Mouse (Mus musculus): Measurements from ENCODE around the gene Prr15l. TPM values are rescaled to one million over a fixed set of nuclear protein-coding genes. Genes with fewer than 3 reads are reported as not detected.

Gene Prr15l
- not detected in 2 replicates for total RNA-seq (2014; fragmentation: Nextera tagmentation)
- total RNA-seq (2017), result not detected in 2 replicates

DNA sequence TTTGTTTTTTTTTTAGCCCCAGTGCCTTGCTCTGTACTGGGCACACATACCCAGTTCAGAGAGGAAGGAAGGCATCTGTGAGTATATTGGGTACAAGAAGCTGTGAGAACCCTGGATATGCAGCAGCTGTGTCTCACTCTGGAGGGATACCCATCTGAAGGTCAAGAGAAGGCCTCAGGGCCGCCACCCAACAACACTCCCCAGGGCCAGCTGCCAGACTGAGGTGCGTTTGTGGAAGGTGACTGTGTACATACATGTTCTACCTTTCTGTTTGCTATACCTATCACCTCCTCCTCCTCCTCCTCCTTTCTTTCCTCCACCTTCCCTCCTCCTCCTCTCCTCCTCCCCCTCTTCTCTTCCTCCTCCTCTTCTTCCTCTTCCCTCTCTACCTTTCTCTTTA is at the start of gene Prr15l:
Gene Prr15l, plus strand, starts transcription at position 17 of the 400 bp plus-strand sequence.
- ATAC-seq (replicated peaks; ENCODE audit: low FRiP score, low TSS enrichment, poor library complexity, severe bottlenecking), result no peak

DNA sequence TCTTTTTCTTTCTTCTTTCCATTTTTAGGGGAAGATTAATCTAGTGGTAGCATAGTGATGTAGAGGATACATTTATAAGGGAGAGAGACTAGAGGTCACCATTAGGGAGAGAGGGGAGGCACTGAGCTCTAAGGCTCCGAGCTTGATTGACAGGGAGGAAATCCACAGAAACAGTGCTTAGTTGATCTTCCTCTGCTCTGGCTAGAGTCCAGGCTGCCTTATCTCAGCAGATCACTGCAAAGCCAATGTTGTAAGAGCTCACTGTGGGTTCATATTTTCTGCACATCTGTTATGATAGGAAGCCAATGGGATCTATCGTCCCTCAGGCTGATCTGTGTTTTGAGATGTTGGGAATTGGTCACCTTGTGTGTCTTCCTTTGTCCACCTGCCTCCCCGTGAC is 49.2 kb upstream of the Prr15l start:
- ATAC-seq (replicated peaks; ENCODE audit: low FRiP score, low TSS enrichment, poor library complexity, severe bottlenecking), result peak; percentile 56; the same call in 1 of the 2 replicates

DNA sequence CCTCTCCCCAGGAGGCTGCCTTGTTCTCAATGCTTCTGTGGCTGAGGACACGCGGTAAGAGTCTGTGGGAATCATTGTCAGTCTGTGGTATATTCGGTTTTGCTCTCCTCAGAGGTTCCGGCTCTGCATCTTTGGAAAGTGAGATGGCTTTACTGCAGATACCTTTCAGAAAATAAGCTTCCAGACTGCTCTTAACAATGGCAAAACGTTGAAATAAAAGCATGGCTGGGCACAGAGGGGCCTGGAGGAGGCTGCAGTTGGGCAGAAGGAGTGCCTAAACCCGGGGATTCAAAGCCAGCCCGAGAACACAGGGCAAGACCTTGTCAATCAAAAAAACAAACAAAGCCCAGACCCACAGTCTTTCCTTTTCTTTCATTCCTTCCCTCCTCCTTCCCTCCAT is 48.5 kb upstream of the Prr15l start:
- no peak for ATAC-seq (replicated peaks; ENCODE audit: low FRiP score, low TSS enrichment, poor library complexity, severe bottlenecking)

DNA sequence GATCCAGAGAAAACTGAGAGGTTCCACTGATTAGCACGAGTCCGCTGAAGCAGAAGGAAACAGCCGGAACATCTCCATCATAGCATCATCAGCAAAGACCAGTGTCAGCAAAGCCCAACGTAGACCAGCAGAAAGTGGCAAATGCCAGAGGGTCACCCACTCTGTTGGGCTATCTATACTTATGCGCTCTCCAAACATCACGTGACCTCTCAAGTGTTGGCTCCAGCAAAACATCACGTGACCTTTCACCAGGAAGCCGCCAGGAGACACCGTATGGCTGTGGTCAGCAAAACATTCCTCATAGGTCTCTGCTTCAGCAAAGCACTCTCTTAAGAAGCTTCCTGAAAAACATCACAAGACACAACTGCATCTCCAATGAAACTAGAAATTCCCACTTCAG is 47.6 kb upstream of the Prr15l start:
- ATAC-seq (replicated peaks; ENCODE audit: low FRiP score, low TSS enrichment, poor library complexity, severe bottlenecking), result no peak

DNA sequence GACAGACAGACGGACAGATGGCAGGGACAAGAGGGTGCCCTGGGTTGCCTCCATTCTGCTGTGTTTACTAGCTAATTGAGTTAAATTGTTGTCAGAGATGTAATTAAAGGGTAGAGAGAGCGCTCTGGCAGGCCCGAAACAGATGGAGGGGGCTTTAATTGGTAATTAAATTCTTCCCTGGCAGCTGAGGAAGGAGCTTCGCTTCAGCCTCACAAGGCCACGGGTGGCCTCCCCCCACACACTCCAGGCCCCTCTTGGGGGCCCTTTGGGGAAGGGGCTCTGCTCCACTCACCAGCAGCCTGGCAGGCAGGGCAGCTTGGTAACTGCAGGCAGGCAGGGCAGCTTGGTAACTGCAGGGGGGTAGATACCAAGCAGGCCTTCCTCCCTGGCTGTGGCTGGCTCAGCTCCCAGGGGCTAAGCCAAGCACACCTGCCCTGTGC is 42.0 kb upstream of the Prr15l start:
- no peak for ATAC-seq (replicated peaks; ENCODE audit: low FRiP score, low TSS enrichment, poor library complexity, severe bottlenecking)

DNA sequence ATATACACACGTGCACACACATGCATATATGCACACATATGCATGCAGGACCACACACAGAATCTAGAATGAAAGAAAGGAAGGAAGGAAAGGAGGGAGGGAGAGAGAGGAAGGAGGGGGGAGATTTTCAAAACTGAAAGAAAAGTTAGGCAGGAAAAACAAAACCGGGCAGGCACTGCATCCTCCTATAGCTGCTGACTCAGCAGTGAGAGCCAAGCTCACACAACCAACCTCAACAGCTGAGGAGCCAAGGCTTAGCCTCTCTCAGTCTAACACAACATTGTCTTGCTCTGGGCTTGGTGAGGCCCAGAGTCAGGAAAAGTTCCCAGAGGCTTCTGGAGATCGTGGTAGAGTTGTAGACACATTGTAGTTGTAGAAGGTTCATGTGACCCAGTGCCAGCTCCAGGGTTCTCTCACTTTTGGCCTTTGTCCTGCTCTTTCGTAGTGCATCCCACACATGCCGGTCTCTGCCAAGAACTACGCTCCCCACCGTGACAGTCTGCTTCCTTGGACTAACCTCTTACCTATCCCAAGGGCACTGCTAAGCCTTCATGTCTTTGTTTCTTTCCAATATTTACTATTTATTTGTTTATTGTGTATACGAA is 40.9 kb upstream of the Prr15l start:
- no peak for ATAC-seq (replicated peaks; ENCODE audit: low FRiP score, low TSS enrichment, poor library complexity, severe bottlenecking)

DNA sequence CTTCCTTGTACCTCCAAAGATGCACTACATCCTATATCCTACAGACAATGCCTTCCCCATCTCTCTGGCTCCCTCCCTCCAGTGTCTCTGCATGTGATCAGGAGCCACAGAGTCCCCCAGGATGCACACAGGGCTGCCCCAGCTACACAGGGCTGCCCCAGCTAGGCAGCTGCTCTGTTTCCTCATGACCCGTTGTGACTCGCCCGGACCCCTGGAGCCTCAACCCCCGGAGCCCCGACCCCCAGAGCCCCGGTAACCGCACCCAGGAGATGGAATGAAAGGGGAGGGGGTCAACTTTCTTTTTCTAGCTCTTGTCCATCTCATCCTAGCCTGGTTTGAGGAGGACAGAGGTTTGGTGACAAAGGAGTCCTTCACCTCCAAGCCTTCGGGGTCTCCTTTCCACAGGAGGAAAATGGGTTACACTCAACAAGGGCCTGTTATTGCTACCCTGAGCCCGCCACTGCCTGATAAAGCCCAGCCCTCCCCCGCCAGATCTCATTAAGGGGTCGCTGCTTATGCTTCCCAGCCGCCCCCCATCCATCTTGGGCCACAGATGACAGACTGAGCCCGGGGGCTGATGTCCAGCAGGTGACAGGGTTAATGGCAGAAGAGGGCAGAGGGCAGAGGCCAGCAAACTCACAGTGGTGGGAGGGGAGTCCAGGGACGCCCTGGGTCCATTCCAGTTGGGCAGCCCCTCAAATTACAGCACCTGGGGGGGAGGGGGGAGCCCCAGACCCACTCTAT is 35.9 kb upstream of the Prr15l start:
- ATAC-seq (replicated peaks; ENCODE audit: low FRiP score, low TSS enrichment, poor library complexity, severe bottlenecking), result no peak

DNA sequence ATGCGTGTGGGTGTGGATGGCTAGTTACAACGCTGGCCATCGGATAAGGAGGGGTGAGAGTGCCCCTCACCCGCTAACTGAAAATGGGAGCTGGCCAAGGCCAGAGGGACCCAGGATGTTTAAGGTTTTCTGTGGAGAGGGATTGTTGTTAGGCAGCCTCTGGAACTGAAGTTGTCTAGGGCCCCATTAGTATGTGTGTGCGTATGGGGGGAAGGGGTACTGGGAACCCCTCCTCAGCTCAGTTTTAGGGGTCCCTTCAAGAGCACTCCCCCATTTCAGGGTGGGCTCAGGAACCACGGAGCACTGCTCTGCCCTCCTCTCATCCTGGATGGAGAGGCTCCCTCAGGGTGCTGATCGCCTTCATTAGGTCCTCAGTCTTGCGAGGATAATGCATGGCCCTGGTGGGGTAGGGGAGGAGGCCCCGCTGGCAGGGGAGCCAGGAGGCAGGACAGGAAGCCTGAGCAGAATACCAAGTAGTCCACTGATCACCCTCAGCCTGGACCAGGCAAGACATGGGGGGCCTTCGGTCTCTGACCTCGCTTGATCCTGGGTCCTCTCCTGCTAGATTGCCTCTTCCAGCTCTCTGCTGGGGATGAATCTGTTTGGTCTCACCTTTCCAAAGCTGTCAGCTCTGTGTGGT is 34.6 kb upstream of the Prr15l start:
- ATAC-seq (replicated peaks; ENCODE audit: low FRiP score, low TSS enrichment, poor library complexity, severe bottlenecking), result 0 out of 2 replicates have a peak, but pooled peaks have one; percentile 22

DNA sequence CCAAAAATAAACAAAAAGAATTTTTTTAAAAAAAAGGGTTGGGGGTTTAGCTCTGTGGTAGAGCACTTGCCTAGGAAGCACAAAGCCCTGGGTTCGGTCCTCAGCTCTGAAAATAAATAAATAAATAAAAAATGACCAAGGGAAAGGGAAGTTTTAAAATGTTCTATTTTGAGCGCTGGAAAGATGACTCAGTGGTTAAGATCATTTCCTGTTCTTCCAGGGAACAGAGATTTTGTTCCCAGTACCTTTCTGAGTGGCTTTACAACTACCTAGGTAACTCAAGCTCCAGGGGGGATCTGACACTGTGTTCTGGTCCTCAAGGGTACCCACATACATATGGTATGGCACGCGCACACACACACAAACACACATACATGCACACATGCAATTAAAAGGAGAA is 32.0 kb upstream of the Prr15l start:
- ATAC-seq (replicated peaks; ENCODE audit: low FRiP score, low TSS enrichment, poor library complexity, severe bottlenecking), result no peak

DNA sequence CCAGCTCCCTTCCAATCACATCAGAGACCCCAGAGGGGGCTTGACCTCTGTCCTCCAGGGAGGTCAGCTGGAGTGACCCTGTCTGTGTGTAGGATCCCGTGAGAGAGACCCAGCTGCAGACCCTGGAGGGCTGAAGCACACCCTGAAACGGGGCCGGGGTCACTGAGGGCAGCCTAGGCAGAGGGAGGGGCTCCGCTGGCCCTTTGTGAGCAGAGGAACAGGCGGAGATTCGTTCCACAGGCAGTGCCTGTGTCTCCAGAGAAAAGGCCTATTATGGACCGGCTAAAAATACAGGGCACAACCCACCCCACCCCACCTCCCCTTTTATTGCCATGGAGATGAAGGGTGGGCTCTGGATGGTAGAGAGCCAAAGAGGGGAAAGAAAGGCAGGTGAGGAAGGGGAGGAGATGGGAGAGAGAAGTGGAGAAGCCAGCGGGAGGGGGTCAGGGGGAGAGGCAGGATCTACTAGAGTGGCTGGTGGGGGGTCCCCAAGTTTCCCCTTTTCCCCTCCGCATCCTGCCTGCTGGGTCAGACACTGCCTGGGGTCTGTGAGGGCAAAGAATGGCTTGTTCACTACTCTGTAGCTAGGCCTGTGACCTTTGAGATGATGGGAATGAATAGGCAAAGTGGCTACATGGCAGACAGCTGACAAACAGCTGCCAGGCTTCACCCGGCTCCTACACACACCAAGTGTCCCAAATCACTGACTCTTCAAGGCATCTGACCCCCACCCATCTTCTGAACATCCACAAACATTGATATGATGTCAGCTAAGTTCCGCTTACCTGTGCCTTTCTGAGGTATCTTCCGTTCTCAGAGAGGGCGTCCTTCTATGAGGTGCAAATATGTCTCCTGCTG is 28.2 kb upstream of the Prr15l start:
- ATAC-seq (replicated peaks; ENCODE audit: low FRiP score, low TSS enrichment, poor library complexity, severe bottlenecking), result no peak

DNA sequence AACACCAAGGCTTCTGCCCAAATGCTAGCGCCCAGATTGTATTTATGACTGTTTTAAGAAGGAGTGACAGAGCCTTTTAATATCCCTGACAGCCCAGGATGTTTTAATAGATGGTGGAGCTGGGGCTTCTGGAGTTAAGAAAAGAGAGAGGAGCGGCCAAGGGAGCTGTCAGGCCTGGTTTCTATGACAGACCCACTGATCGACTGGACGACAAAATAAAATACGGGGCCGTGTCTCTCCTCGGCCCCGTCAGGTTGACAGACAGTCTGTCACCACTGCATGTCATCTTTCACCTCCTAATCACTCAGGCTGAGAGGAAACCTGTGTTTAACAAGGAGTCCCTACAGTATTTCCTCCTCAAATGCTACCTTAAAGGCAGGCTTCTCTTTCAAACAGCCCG is 26.6 kb upstream of the Prr15l start:
- ATAC-seq (replicated peaks; ENCODE audit: low FRiP score, low TSS enrichment, poor library complexity, severe bottlenecking), result no peak

DNA sequence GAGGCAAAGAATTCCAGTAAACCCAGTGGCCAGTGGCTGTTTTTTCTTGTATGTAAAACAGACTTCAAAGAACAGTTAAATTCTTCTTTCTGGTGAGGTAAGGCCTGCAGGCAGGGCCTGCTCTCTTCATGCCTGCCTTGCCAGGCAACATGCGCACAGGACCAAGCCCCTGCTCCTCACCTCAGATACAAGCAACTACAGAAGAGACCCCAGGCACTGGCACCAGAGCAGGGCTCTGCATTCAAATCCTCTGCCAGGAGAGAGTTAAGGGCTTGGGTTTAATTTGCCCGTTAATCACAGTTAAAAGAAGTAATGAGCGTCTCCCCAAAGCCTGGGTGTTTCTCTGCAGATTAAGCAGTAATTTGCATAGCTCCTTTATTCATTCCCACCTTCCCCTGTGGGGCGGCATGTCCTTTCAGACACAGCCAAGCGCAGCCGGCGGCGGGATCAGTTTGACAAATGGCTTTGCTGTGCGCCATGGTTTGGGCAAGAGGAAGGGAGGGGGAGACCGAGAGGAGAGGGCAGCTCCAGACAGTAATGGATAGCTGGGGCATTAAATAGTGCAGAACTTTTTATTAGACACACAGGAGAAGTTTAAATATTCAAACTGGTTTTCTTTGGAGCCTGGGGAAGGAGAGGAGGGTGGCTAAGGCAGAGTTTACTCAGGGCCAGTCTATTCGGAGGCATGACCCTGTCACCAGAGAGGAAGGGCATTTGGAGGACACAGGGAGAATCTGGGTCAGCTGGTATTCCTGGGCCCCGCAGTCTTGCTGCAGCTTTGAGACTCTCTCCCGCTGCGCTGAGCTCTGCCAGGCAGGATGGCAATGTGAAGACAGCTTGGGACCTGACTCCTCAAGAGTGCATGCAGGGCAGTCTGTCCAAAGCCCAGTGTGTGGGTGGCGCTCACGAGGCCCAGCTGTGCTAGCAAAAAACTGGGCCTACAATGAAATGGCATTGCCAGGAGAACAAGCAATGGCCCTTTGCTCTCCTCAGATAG is 25.0 kb upstream of the Prr15l start:
- no peak for ATAC-seq (replicated peaks; ENCODE audit: low FRiP score, low TSS enrichment, poor library complexity, severe bottlenecking)

DNA sequence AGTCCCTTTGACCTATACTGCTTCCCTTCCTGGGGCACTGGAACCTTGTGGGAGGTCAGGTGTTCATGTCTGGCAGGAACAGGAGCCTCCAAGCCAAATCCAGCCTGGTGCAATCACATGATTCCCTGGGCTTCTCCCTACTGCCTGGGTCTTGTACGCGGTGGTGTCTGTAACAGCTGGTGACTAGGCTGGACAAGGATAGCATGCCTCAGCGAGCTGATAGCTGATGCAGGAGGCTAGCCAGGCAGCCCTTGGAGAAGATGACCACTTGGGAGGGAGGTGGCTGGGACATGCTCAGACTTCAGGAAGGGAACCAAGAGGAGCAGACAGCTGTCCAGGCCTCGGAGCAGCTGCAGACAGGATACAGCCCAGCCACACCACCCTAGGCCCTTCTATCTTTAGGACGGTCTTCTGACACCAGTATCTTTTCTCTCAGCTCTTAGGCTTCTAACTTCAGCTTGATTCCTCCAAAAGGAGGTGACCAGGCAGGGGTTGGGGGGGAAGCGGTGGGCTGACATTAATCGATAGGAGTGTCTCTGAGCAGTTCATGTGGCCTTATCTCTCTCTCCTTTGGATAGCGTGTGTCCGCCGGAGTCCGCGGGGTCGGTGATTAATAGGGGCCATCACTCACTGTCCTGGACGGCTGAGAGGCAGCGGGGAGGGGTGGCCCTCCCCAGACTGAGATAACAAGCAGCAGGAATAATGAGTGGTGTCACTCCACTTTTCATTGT is 21.3 kb upstream of the Prr15l start:
- no peak for ATAC-seq (replicated peaks; ENCODE audit: low FRiP score, low TSS enrichment, poor library complexity, severe bottlenecking)

DNA sequence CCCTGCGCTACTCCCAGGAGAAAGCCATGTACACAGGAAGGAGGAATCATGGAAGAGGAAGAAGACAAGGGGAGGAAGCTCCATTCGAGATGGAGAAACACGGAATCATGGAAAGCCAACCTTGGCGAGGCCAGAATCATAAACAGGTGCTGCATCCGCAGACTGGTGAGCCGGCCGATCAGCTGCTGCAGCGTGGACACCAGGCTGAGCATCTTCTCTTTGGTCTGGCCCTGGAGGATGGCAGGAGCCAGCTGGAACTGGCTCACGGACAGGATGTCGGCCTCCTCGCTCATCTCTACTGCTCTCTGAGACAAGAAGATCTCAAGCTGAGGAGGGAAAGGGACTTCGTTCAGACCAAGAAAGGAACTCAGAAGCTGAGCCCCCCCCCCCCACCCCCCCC is 19.3 kb upstream of the Prr15l start:
- ATAC-seq (replicated peaks; ENCODE audit: low FRiP score, low TSS enrichment, poor library complexity, severe bottlenecking), result no peak

DNA sequence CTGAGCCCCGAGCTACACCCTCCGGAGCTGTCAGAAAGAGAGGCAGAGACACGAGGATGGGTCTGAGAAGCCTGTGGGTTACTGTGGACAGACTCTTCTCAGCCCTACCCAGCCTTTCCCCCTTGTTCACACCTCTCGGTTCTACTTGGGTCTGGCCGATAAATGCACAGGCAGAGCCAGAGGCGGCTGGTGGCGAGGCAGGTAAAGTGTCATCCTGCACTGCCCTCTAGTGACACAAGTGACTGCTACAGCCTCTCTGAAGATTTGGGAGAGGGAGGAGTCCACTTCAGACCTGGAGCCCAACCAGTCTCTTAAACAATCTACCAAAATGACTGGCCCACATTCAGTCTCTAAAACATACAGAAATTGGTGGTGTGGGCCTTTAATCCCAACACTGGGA is 17.9 kb upstream of the Prr15l start:
- peak; percentile 88 for ATAC-seq (replicated peaks; ENCODE audit: low FRiP score, low TSS enrichment, poor library complexity, severe bottlenecking)

DNA sequence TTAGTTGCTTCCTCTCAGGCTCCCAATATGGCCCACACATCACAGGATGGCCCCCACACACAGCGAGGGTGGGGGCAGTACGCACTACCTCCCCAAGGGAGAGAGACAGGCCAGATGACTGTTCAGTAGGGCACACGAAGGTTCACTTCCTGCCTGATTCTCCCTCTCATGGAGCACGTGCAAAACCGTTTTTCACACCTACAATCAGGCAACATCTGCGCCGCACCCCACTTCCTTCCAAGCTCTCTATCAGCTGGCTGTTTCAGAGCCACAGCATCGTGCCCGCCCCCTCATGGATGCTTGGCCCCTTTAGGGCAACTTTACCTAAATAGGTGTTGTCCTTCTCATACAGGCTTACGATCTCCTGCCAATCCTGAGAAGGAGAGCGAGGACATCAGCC is 15.2 kb upstream of the Prr15l start:
- ATAC-seq (replicated peaks; ENCODE audit: low FRiP score, low TSS enrichment, poor library complexity, severe bottlenecking), result no peak

DNA sequence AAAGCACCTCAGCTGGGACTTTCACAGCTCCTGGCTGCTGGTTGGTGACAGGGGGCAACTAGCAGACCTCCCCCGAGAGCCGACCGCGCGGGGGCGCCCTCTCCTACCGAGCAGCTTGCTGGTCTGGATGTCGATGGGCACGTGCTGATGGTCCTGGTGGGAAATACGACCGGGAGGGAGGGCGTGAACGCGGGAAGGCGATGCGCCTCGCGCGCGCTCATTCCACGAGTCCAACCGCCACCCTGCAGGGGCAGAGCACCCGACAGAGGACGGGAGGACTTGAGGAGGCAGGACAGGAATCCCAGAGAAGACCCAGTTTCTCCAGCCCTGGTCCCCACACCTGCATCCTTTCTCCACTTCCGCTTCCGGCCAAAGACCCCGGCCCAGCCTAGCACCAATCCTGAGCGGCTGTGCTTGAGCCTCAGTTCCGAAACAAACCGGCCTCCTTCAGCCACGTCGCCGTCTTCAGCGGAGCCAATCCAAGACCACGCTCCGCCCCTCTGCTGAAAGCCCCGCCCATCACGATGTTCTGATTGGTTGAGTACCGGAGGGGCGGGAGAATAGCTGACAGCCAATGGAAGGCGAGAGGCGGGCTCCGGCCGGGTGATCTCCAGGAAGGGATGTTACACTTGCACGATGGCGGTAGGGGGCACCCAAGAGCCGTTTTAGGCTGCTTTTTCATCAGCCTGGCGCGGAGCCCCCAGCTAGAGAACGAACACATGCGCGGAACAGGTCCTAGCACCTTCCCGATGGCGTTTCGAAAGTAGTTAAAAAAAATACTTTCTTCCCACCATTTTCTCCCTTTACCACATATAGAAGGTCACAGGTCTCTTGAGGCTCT is 11.6 kb upstream of the Prr15l start, which contains the start of gene Cdk5rap3:
Gene Cdk5rap3, minus strand, starts transcription at position 453 of the 841 bp plus-strand sequence.
- peak; percentile 97 for ATAC-seq (replicated peaks; ENCODE audit: low FRiP score, low TSS enrichment, poor library complexity, severe bottlenecking)

Data from megakaryocyte-erythroid progenitor cell, adult 5-6 weeks (primary cell).